Mouse (Mus musculus): ENCODE results near the gene Flt3.

- TF ChIP-seq CTCF (conservative IDR thresholded peaks at IDR 0.05; ENCODE audit: low read length) (no peak), POU5F1 (IDR thresholded peaks at IDR 0.05; ENCODE audit: borderline replicate concordance, low read length) (no peak)
These were observed 9.5 kb downstream of the Flt3 start for GRCm38 (mm10) chr5:147390772-147391171.

Measured in E14TG2a.4 (cell line).